Mouse (Mus musculus) bone marrow, adult 2 months (tissue): ENCODE measurements at regions not wholly inside any gene's neighbourhood (a gene's known extent, or its start where the extent isn't known, plus 50 kb on each side); places are given as distances from the start of the nearest gene placed in this dataset.

Experiments used
- H3K27ac ChIP-seq: fragments of 200-500 bp; 2 replicates; pipeline ENCODE4 v1.5.1; 2012; ENCODE audit warnings: low read depth, mild to moderate bottlenecking, control low read depth, inconsistent platforms, low read length; ENCODE audit not compliant: control insufficient read depth, poor library complexity, insufficient read depth
- H3K4me1 ChIP-seq: fragments of 200-500 bp; 2 replicates; pipeline ENCODE4 v1.6.1; 2011; ENCODE audit warnings: low read length; ENCODE audit not compliant: control insufficient read depth, insufficient read depth
- H3K4me3 ChIP-seq: fragments of 200-500 bp; replicated peaks from 2 replicates; pipeline ENCODE3; 2011; ENCODE audit warnings: mild to moderate bottlenecking, low read depth, low read length, control low read depth; ENCODE audit not compliant: control insufficient read depth
- CTCF ChIP-seq: fragments of 200-500 bp; IDR thresholded peaks from 2 replicates; pipeline ENCODE4 v1.5.1; 2011; ENCODE audit warnings: low read length, control low read depth; ENCODE audit not compliant: control insufficient read depth, insufficient read depth
- POLR2A ChIP-seq: fragments of 200-500 bp; IDR thresholded peaks from 2 replicates; pipeline ENCODE4 v1.6.1; 2011; ENCODE audit warnings: low read depth, mild to moderate bottlenecking, control low read depth, low read length, borderline replicate concordance; ENCODE audit not compliant: control insufficient read depth
- WGBS: fragments of 180-500 bp; shearing (Covaris S2); methylation state at CpG from one replicate; pipeline ENCODE4 v1.1.7; 2018; 5-methylcytosine and 5-hydroxymethylcytosine counted together

GRCm38 (mm10) chr3:137783937-137784911, 80.1 kb upstream of the H2afz start:
- 59% methylated on average over 7 of the region's 7 CpGs for WGBS
- Histone ChIP-seq H3K4me3 (no peak overlapping the region), H3K4me1 (no peaks in the 10 kb centered on the region), H3K27ac (no peak overlapping the region)
- TF ChIP-seq CTCF, result no peak
- no peak for TF ChIP-seq POLR2A

GRCm38 (mm10) chr3:137785224-137785623, 79.1 kb upstream of the H2afz start:
- 82% methylated on average over 7 of the region's 7 CpGs for WGBS
- no peak overlapping the region for H3K4me3 ChIP-seq
- H3K27ac ChIP-seq, result no peak overlapping the region
- TF ChIP-seq POLR2A (no peak), CTCF (no peak)
- no peaks in the 10 kb centered on the region for H3K4me1 ChIP-seq

- Histone ChIP-seq H3K4me1 (no peaks in the 10 kb centered on the region), H3K27ac (no peak overlapping the region), H3K4me3 (no peak overlapping the region)
- TF ChIP-seq POLR2A (no peak), CTCF (peak; percentile 20; the same call in 1 of the 2 replicates)
- 91% methylated on average over 2 of the region's 2 CpGs for WGBS
These were observed 78.4 kb upstream of the H2afz start for GRCm38 (mm10) chr3:137785871-137786270.

GRCm38 (mm10) chr3:137789671-137790070, 74.6 kb upstream of the H2afz start:
- TF ChIP-seq POLR2A (no peak), CTCF (no peak)
- no peak overlapping the region for H3K4me3 ChIP-seq
- no peak overlapping the region for H3K27ac ChIP-seq
- H3K4me1 ChIP-seq, result no peaks in the 10 kb centered on the region
- 83% methylated on average over 6 of the region's 6 CpGs for WGBS

GRCm38 (mm10) chr3:137790340-137790739, 73.9 kb upstream of the H2afz start:
- TF ChIP-seq POLR2A (no peak), CTCF (no peak)
- Histone ChIP-seq H3K4me3 (no peak overlapping the region), H3K4me1 (no peaks in the 10 kb centered on the region), H3K27ac (no peak overlapping the region)
- WGBS, result 89% methylated on average over 7 of the region's 7 CpGs

GRCm38 (mm10) chr3:137795754-137796315, 68.5 kb upstream of the H2afz start:
- no peak for TF ChIP-seq POLR2A
- no peak for TF ChIP-seq CTCF
- H3K4me3 ChIP-seq, result no peak overlapping the region
- H3K27ac ChIP-seq, result no peak overlapping the region
- WGBS, result 82% methylated on average over 7 of the region's 7 CpGs
- no peaks in the 10 kb centered on the region for H3K4me1 ChIP-seq

- H3K4me1 ChIP-seq, result no peaks in the 10 kb centered on the region
- TF ChIP-seq POLR2A (no peak), CTCF (no peak)
- 78% methylated on average over 4 of the region's 4 CpGs for WGBS
These were observed 65.5 kb upstream of the H2afz start for GRCm38 (mm10) chr3:137798769-137799168.

GRCm38 (mm10) chr3:137801402-137802020, 62.8 kb upstream of the H2afz start:
- Histone ChIP-seq H3K4me1 (no peaks in the 10 kb centered on the region), H3K4me3 (no peak overlapping the region), H3K27ac (no peak overlapping the region)
- no peak for TF ChIP-seq CTCF
- TF ChIP-seq POLR2A, result no peak
- WGBS, result 65% methylated on average over 6 of the region's 6 CpGs

More at GRCm38 (mm10) chr3:137798769-137799168, 65.5 kb upstream of the H2afz start:
- no peak overlapping the region for H3K4me3 ChIP-seq
- H3K27ac ChIP-seq, result no peak overlapping the region
